Mouse (Mus musculus) kidney, adult 2 months (tissue): Measurements from ENCODE around the gene Rtp3.

Source experiments
- CTCF ChIP-seq: fragments of 200-500 bp; conservative IDR thresholded peaks from 2 replicates; pipeline ENCODE4 v1.5.1; 2011; ENCODE audit warnings: low read depth, mild to moderate bottlenecking, control low read depth, low read length, moderate library complexity, mixed read lengths; ENCODE audit not compliant: insufficient read depth, insufficient read length
- POLR2A ChIP-seq: fragments of 200-500 bp; IDR thresholded peaks from one replicate; pipeline ENCODE4 v1.6.1; 2011; ENCODE audit warnings: low read depth, low read length, control low read depth

- TF ChIP-seq POLR2A (no peak), CTCF (no peak)
Observed at GRCm38 (mm10) chr9:110989141-110989540, 1.2 kb downstream of the Rtp3 start.
